Mouse (Mus musculus): ENCODE data around the gene Trip12.

Trip12 gene

GRCm38 (mm10) chr1:84795335-84795734 lies 45.0 kb downstream of the Trip12 start:
- no peak for DNase-seq (ENCODE audit: low spot score)

DNA sequence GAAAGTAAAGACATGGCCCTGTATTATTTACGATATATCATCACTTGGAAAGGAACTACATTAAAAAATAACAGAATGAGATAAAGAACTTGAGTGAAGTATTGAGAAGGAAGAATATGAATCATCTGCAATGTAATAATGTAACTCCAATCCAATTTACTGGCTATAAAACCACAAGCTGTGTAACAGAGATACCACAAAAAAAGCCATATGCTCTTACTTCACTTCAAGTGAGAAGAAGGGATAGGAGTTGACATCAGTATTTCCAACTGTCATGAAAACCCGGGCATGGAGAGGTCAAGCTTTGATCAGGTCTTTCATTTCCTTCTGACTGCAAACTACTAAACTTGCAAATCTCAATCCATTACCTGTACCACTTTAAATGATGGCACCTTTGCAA lies 48.9 kb downstream of the Trip12 start:
- DNase-seq (ENCODE audit: low spot score) = no peak

GRCm38 (mm10) chr1:84780630-84781029 lies 59.7 kb downstream of the Trip12 start:
- DNase-seq (ENCODE audit: low spot score) = no peak

DNA sequence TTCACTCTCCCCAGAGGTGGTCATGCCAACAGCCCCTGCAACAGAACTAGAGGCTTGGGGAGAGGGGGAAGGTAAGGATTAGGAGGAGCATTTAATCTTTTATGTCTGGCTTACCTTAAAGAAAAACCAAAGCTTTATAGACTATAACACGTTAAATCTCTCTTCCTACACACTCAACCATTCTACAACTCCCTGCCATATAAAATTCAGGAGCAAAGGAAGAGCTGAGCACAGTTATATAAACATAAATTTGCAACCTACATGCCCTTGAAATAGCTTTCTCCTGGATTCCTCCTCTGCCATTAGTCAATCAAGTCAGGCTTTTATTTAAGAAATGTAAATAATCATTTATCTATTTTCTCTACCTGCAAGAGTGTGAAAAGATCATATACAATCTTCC lies 62.9 kb downstream of the Trip12 start:
- no peak for DNase-seq (ENCODE audit: low spot score)

GRCm38 (mm10) chr1:84758843-84759242 lies 81.5 kb downstream of the Trip12 start:
- no peak for DNase-seq (ENCODE audit: low spot score)

- DNase-seq (ENCODE audit: low spot score) = no peak
These were observed 98.2 kb downstream of the Trip12 start for GRCm38 (mm10) chr1:84742156-84742555.

DNA sequence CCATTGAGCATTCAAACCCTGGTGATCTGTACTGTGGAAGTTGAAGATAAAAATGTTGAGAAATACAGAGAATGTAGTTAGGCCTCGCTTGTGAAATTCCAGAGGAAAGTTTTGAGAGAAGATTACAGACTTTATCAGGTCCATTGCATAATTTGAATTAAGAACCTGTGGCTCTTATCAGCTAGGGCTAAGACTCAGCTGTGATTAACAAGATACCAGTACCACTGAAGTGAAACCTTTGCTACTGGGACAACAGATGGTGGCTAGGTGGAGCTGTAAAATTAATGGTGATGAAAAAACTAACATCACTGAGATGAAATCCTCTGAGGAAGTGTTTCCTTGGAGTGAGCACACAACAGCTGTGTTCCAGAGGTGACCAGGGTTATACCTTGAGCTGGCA lies 100.2 kb downstream of the Trip12 start:
- DNase-seq (ENCODE audit: low spot score) = no peak

DNA sequence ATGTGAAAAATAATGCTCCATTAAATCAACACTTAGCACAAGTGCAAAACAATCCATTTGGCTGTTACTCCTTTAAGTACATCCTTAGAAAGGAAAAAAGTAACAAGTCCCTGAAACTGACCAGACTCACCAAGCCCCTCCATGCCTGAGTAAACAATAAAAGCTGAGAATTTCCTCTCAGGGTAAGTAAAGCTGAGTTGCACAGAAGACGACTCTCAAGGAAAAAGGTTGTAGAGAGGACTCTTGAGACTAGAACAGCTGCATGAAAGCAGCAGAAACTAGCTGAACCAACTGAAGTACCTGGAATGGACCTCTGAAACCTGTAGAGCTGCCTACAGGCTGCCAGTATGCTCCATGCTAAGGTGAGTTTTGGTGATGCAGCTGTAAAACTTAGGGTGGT lies 103.2 kb downstream of the Trip12 start:
- no peak for DNase-seq (ENCODE audit: low spot score)

DNA sequence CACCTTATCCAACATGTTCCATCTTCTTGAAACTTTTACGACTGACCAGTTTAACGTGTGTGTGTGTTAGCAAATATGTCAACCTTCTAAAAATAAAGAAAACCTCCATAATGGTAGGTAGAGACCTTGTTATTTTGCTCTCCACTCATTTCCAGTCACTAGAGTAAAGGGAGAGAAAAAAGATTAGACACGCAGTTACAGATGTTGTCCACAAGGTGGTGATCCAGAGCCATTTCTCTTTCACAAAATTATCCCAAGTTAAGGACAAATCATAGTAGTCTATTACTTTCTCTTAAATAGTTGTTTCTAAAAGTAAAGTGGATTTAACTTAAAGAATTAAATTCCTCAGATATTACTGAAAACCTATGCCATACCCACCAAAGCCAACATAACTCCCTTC lies 106.5 kb downstream of the Trip12 start:
- no peak for DNase-seq (ENCODE audit: low spot score)

DNA sequence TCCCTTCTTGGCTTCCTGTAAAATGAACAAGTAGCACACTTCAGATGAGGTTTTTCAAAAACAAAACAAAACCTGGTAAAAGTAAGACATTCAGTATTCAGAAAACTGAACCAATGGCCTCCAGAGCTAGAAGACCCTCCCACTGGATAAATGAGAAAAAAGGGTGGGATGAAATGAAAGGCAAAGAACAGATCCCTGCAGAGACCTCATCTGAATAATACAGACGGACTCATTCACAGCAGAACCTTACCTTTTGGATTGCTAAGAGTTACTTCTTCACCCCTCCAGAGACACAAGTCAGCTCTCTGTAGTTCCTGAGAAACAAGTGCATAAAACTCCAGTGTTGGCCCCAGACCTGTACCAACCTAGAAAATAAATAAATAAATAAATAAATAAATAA lies 108.6 kb downstream of the Trip12 start:
- no peak for DNase-seq (ENCODE audit: low spot score)

DNA sequence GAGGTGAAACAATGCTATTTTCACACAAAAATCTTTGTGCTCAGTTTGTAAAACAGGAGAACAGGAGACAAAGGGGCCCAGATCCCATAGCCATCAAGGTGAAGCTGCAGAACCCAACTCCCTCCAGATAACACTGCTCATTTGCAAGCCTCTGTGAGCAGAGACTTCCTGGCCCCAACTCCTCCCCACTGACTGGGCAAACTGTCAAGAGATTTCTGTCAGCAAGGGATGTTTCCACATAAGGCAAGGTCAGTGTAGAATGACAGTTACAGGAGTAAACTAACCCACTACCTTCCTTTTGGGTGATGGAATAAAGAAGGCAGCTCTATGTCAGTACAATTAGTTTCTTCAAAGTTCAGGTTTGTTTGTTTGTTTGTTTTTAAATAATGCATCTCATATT lies 117.5 kb downstream of the Trip12 start:
- DNase-seq (ENCODE audit: low spot score) = no peak

GRCm38 (mm10) chr1:84722371-84722770 lies 117.9 kb downstream of the Trip12 start:
- DNase-seq (ENCODE audit: low spot score) = no peak

GRCm38 (mm10) chr1:84721942-84722341 lies 118.4 kb downstream of the Trip12 start:
- DNase-seq (ENCODE audit: low spot score) = no peak

DNA sequence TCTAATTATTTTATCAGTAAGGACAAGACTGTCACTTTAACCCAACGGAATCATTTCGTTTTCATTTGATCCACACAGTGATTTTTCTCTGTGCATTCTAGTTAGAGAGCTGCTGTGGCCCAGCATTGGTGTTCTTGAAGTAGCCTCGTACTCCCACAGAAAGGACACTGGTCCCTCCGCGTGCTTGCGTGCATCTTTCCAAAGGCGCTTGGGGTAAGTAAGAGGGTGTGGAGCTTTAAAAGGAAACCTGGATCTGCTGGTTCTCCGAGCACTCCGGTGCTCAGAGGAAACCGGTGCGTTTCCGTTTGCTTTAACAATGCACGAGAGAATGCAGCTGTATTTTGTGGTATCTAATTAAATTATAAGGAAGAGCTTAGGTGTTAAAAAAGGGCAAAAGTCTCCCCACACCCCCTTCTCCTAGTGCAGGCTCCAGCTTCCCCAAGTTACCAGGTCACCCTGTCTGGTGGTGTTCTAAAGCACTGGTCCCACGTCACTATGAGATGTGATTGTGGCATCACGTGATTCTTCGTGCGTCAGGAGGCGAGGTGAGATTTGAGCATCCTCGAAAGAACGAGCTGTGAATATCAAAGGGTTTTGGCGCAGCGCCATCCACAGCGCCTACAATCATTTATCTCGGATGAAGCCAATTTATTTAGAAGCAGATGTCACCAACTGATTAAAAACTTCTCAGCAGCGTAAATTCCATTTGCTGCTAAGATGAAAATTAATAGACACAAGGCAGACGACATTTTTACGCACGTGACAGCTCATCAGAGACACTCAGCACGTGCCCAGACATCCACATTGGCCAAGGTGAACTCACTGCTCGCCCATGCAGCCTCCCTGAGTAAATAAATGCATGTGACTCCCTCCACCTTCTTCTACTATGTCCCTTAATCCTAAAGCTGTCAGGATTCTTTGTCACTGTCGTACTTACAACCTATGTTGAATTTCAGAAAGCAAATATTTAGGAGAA lies 130.2 kb downstream of the Trip12 start:
- peak; percentile 86 for DNase-seq (ENCODE audit: low spot score)

GRCm38 (mm10) chr1:84709406-84709805 lies 130.9 kb downstream of the Trip12 start:
- no peak for DNase-seq (ENCODE audit: low spot score)

GRCm38 (mm10) chr1:84700254-84700653 lies 140.1 kb downstream of the Trip12 start:
- DNase-seq (ENCODE audit: low spot score) = no peak

DNA sequence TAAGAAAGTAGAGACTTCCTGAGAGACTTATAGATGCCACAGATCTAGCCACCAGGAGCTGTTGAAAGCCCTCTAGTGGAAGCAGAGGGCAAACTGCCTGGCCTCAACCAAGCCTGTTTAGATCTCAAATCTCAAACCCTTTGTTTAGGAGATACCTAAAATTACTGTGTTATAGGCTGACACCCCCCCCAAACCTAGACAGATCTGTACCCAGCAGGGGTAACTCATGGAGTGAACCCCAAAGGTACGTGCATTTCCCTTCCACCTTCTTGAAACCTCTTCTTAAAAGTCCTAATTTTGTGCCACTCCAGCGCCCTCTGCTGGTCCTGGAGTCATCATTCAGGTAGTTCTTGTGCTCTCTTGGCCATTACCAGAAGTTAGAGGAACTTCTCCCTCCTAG lies 143.2 kb downstream of the Trip12 start:
- DNase-seq (ENCODE audit: low spot score) = peak; percentile 82

DNA sequence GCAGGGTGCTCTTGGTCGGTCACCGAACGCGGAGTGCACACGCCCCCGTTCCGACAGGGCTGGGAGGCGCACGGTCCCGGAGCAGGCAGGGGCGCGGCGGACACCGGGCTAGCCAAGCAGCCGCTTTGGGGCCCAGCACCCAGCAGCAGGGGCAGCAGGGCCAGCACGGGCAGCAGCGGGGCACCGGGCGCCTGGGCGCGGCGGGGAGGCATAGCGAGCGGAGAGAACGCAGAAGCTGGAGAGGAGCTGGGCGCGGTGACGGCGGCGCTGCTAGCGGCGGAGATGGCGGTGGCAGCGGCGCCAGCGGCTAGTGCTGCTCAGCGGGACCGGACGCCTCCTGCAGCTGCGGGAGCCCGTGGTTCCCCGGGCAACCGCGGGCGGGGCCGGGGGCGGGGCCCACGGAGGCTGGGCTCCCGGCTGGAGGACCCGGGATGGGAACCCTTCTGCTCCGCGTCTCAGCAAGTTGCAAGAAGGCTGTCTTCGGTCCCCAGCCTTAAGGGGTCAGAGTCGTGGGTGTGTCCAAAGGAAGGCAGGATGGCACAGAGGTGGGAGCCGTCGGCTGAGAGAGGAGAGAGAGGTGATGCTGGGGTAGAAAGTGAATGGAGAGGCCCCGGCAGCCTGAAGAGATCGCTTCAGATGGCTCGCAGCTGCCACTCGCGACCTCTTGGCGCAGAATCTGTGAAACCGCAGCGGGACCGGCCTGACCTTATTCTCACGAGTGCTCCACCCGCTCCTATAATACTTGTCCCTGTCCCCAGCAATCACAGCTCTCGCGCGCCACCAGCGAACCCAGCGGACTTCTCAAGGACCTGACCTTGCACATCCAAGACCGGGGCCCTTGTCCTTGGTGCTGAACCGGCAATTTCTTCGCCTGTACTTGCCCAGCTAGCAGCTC lies 144.6 kb downstream of the Trip12 start, which contains the start of gene Dner:
Gene Dner (minus strand): TSS at position 705 of the 895 bp plus-strand sequence.
- DNase-seq (ENCODE audit: low spot score) = peak; percentile 56

- peak; percentile 40 for DNase-seq (ENCODE audit: low spot score)
These were observed 145.4 kb downstream of the Trip12 start for GRCm38 (mm10) chr1:84694688-84695474.

GRCm38 (mm10) chr1:84677910-84678309 lies 162.4 kb downstream of the Trip12 start:
- DNase-seq (ENCODE audit: low spot score) = no peak
